Mouse (Mus musculus): Measurements from ENCODE around the gene Pdlim1. TPM values are rescaled to one million over a fixed set of nuclear protein-coding genes. Genes with fewer than 3 reads are reported as not detected.

The Pdlim1 gene
- total and polyA plus RNA-seq, 2 experiments: 23.6 to 44.6 TPM

GRCm38 (mm10) chr19:40270351-40271307, 1.0 kb downstream of the Pdlim1 start:
- Histone ChIP-seq H3K36me3 (ENCODE audit: control insufficient read depth, insufficient read depth, low read length) (no peaks in the 10 kb centered on the region), H3K9ac (ENCODE audit: low read depth, low read length) (peak overlapping the region; percentile 85), H3K4me3 (ENCODE audit: insufficient read depth, low read depth, low read length) (peak overlapping the region; percentile 73), H3K4me1 (ENCODE audit: control insufficient read depth, insufficient read depth, low read length) (peaks cover 2% of the 10 kb centered on the region; the same call in 1 of the 2 replicates), H3K27ac (replicated peaks; ENCODE audit: insufficient read depth, low read depth, low read length) (peak overlapping the region; percentile 63), H3K79me2 (ENCODE audit: control insufficient read depth, insufficient read depth, low read length) (0 out of 2 replicates have a peak, but pooled peaks cover 5% of the 10 kb centered on the region), H3K27me3 (ENCODE audit: control insufficient read depth, insufficient read depth, low read length) (no peaks in the 10 kb centered on the region)
- TF ChIP-seq CTCF (IDR thresholded peaks at IDR 0.05; ENCODE audit: low read depth, low read length) (no peak), POLR2A (IDR thresholded peaks at IDR 0.05; ENCODE audit: extremely low read depth, insufficient read depth, low read length) (no peak)
- 9% methylated on average over 63 of the region's 63 CpGs for WGBS
- peak; percentile 55 for DNase-seq (ENCODE audit: extremely low read depth, low read depth, low spot score)

DNA sequence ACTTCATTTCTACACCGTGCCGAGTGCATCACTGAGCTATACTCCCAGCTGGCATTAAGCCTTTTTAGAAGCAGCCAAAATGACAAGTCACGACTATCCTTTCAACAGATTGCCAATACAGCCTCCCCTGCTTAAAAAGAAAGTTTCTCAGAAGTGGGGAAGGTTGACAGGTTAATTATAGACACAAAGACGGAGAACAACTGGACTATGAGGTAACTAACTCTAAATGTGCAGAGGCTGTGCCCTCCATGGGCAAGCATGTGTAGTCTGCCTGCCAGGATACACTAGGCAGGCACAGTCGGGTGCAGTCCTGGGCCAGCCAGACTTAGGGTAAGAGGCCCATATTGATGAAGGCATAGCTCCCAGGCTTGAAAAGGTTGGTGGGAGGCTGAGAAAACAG, 2.1 kb downstream of the Pdlim1 start:
- no peaks in the 10 kb centered on the region for H3K27me3 ChIP-seq (ENCODE audit: control insufficient read depth, insufficient read depth, low read length)
- H3K79me2 ChIP-seq (ENCODE audit: control insufficient read depth, insufficient read depth, low read length): peaks cover 9% of the 10 kb centered on the region; the same call in 1 of the 2 replicates
- 38% methylated on average over 5 of the region's 5 CpGs for WGBS
- peaks cover 2% of the 10 kb centered on the region; the same call in 1 of the 2 replicates for H3K4me1 ChIP-seq (ENCODE audit: control insufficient read depth, insufficient read depth, low read length)
- H3K36me3 ChIP-seq (ENCODE audit: control insufficient read depth, insufficient read depth, low read length): no peaks in the 10 kb centered on the region
- no peak overlapping the region for H3K4me3 ChIP-seq (ENCODE audit: insufficient read depth, low read depth, low read length)
- no peak overlapping the region for H3K9ac ChIP-seq (ENCODE audit: low read depth, low read length)
- DNase-seq (ENCODE audit: extremely low read depth, low read depth, low spot score): no peak
- no peak overlapping the region for H3K27ac ChIP-seq (replicated peaks; ENCODE audit: insufficient read depth, low read depth, low read length)
- TF ChIP-seq POLR2A (IDR thresholded peaks at IDR 0.05; ENCODE audit: extremely low read depth, insufficient read depth, low read length) (no peak), CTCF (IDR thresholded peaks at IDR 0.05; ENCODE audit: low read depth, low read length) (no peak)

- H3K36me3 ChIP-seq (ENCODE audit: control insufficient read depth, insufficient read depth, low read length): no peaks in the 10 kb centered on the region
- H3K79me2 ChIP-seq (ENCODE audit: control insufficient read depth, insufficient read depth, low read length): peaks cover 13% of the 10 kb centered on the region; the same call in 1 of the 2 replicates
- TF ChIP-seq CTCF (IDR thresholded peaks at IDR 0.05; ENCODE audit: low read depth, low read length) (no peak), POLR2A (IDR thresholded peaks at IDR 0.05; ENCODE audit: extremely low read depth, insufficient read depth, low read length) (no peak)
- no peak overlapping the region for H3K27ac ChIP-seq (replicated peaks; ENCODE audit: insufficient read depth, low read depth, low read length)
- no peak overlapping the region for H3K9ac ChIP-seq (ENCODE audit: low read depth, low read length)
- no peak for DNase-seq (ENCODE audit: extremely low read depth, low read depth, low spot score)
- no peaks in the 10 kb centered on the region for H3K27me3 ChIP-seq (ENCODE audit: control insufficient read depth, insufficient read depth, low read length)
- WGBS: 86% methylated on average over 3 of the region's 3 CpGs
- H3K4me1 ChIP-seq (ENCODE audit: control insufficient read depth, insufficient read depth, low read length): peaks cover 2% of the 10 kb centered on the region; the same call in 1 of the 2 replicates
- H3K4me3 ChIP-seq (ENCODE audit: insufficient read depth, low read depth, low read length): no peak overlapping the region
These were observed 3.1 kb downstream of the Pdlim1 start for GRCm38 (mm10) chr19:40268493-40268892.

DNA sequence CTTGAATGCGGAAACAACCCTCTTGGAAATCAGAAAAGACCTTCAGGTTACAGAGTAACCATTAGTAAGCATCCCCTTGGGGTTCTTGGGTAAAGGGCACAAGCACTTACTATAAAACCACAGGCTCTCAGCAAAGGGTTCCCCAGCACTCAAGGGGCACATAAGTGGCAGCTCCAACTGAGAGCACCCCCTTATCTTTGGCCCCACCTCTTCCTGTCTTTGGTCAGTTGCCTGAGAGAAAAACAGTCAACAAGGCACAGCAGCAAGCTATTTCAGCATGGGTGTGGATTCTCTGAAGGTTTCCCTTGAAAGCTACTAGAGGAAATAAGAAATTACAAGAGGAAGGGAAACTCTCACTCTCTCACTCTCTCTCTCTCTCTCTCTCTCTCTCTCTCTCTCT, 4.3 kb downstream of the Pdlim1 start:
- H3K27me3 ChIP-seq (ENCODE audit: control insufficient read depth, insufficient read depth, low read length): no peaks in the 10 kb centered on the region
- H3K9ac ChIP-seq (ENCODE audit: low read depth, low read length): no peak overlapping the region
- H3K27ac ChIP-seq (replicated peaks; ENCODE audit: insufficient read depth, low read depth, low read length): no peak overlapping the region
- no peak overlapping the region for H3K4me3 ChIP-seq (ENCODE audit: insufficient read depth, low read depth, low read length)
- H3K79me2 ChIP-seq (ENCODE audit: control insufficient read depth, insufficient read depth, low read length): peaks cover 13% of the 10 kb centered on the region; the same call in 1 of the 2 replicates
- TF ChIP-seq CTCF (IDR thresholded peaks at IDR 0.05; ENCODE audit: low read depth, low read length) (no peak), POLR2A (IDR thresholded peaks at IDR 0.05; ENCODE audit: extremely low read depth, insufficient read depth, low read length) (no peak)
- no peak for DNase-seq (ENCODE audit: extremely low read depth, low read depth, low spot score)
- H3K36me3 ChIP-seq (ENCODE audit: control insufficient read depth, insufficient read depth, low read length): 0 out of 2 replicates have a peak, but pooled peaks cover 1% of the 10 kb centered on the region
- peaks cover 2% of the 10 kb centered on the region; the same call in 1 of the 2 replicates for H3K4me1 ChIP-seq (ENCODE audit: control insufficient read depth, insufficient read depth, low read length)
- WGBS: 76% methylated on average over 1 of the region's 1 CpGs

GRCm38 (mm10) chr19:40259485-40259884, 12.2 kb downstream of the Pdlim1 start:
- no peak for DNase-seq (ENCODE audit: extremely low read depth, low read depth, low spot score)
- Histone ChIP-seq H3K4me1 (ENCODE audit: control insufficient read depth, insufficient read depth, low read length) (peaks cover 4% of the 10 kb centered on the region; the same call in 1 of the 2 replicates), H3K27me3 (ENCODE audit: control insufficient read depth, insufficient read depth, low read length) (no peaks in the 10 kb centered on the region), H3K9ac (ENCODE audit: low read depth, low read length) (no peak overlapping the region), H3K36me3 (ENCODE audit: control insufficient read depth, insufficient read depth, low read length) (0 out of 2 replicates have a peak, but pooled peaks cover 1% of the 10 kb centered on the region), H3K27ac (replicated peaks; ENCODE audit: insufficient read depth, low read depth, low read length) (no peak overlapping the region), H3K4me3 (ENCODE audit: insufficient read depth, low read depth, low read length) (no peak overlapping the region), H3K79me2 (ENCODE audit: control insufficient read depth, insufficient read depth, low read length) (peaks cover 23% of the 10 kb centered on the region)
- TF ChIP-seq CTCF (IDR thresholded peaks at IDR 0.05; ENCODE audit: low read depth, low read length) (no peak), POLR2A (IDR thresholded peaks at IDR 0.05; ENCODE audit: extremely low read depth, insufficient read depth, low read length) (no peak)
- 100% methylated on average over 1 of the region's 1 CpGs for WGBS

Measured in liver, adult 2 months (tissue).